Mouse (Mus musculus): ENCODE measurements around the gene Adat2. TPM values are rescaled to one million over a fixed set of nuclear protein-coding genes. Genes with fewer than 3 reads are reported as not detected.

Adat2 gene
- polyA plus RNA-seq (2014; fragmentation: Illumina TruSeq; extraction: RNeasy Lipid Tissue Mini Kit (QIAGEN cat#74804); ENCODE audit: low replicate concordance) = 1.9 TPM

DNA sequence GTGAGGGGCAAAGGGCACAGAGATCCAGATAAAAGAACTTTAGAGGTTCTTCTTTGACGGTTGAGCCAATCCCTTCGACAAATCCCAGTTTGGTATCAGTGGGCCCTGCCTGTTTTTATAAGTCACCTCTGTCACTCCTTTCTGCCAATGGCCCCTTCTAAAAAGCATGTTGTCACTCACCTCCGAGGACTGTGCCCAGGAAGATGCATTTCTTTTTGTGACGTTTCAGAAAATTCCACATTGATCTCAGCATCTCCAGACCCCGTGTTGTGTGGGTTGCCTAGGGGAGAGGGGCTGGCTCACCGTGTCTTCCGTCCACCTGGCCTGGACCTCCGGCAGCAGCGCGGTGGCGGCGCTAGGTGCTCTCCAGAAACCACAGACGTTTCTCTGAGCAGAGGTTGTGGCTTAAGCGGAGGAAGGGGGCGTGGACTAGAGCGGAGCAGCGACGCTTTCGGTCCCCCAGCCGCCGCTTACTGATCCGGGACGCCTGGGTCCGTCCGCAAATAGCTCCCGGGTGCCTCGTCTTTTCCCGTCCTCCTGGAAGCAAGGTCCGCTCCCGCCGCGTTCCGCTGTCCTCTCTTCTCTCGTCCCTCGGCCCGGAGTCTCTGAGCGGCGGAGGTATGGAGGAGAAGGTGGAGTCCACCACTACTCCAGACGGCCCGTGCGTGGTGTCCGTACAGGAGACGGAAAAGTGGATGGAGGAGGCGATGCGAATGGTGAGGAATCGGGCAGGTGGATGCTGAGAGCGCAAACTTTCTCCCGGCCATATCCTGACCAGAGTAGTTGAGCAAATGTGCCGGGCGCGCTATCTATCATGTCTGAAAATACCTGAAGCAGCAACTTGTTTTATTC is at the start of gene Adat2, which contains the start of gene Pex3:
Adat2 (plus strand) TSS at position 249 of the 852 bp plus-strand sequence.
Pex3 (minus strand) TSS at position 497 of the 852 bp plus-strand sequence.

Other genes starting within 250 kb of the Adat2 start
- 20.1 TPM for gene Phactr2, start 78.5 kb upstream of the Adat2 start, polyA plus RNA-seq (2014; fragmentation: Illumina TruSeq; extraction: RNeasy Lipid Tissue Mini Kit (QIAGEN cat#74804); ENCODE audit: low replicate concordance)
- 752 TPM for gene Fuca2, start 53.4 kb upstream of the Adat2 start, polyA plus RNA-seq (2014; fragmentation: Illumina TruSeq; extraction: RNeasy Lipid Tissue Mini Kit (QIAGEN cat#74804); ENCODE audit: low replicate concordance)
- gene Pex3, start 248 bp downstream of the Adat2 start, polyA plus RNA-seq (2014; fragmentation: Illumina TruSeq; extraction: RNeasy Lipid Tissue Mini Kit (QIAGEN cat#74804); ENCODE audit: low replicate concordance) = 53.2 TPM